Mouse (Mus musculus) stomach, postnatal 0 days (tissue): Measurements from ENCODE around the gene Dhh. TPM values are rescaled to one million over a fixed set of nuclear protein-coding genes. Genes with fewer than 3 reads are reported as not detected.

Experiments
- ATAC-seq: fragments of 200-750 bp; cut with Nextera tagmentation; 2 replicates; pipeline ENCODE4 v1.8.0; 2017; ENCODE audit not compliant: low FRiP score, low TSS enrichment
- DNase-seq: peaks from one replicate; pipeline ENCODE4 v3.0.0-alpha.2; 2016; ENCODE audit warnings: low spot score
- H3K27ac ChIP-seq: fragments of 300-500 bp; sonication (generic); replicated peaks from 2 replicates; pipeline ENCODE4 v1.5.1; 2014; ENCODE audit warnings: mild to moderate bottlenecking, control low read depth
- H3K27me3 ChIP-seq: fragments of 300-500 bp; sonication (generic); 2 replicates; pipeline ENCODE4 v1.6.1; 2014; ENCODE audit warnings: low read length; ENCODE audit not compliant: control insufficient read depth, insufficient read depth
- H3K36me3 ChIP-seq: fragments of 300-500 bp; sonication (generic); 2 replicates; pipeline ENCODE4 v1.6.1; 2014; ENCODE audit warnings: low read length, mixed read lengths; ENCODE audit not compliant: control insufficient read depth, insufficient read depth
- H3K4me1 ChIP-seq: fragments of 300-500 bp; sonication (generic); replicated peaks from 2 replicates; pipeline ENCODE4 v1.6.1; 2014; ENCODE audit warnings: antibody characterized with exemption; ENCODE audit not compliant: control insufficient read depth, insufficient read depth
- H3K4me2 ChIP-seq: fragments of 300-500 bp; sonication (generic); replicated peaks from 2 replicates; pipeline ENCODE4 v1.6.1; 2014; ENCODE audit warnings: low read depth, mild to moderate bottlenecking, control low read depth, moderate library complexity
- H3K4me3 ChIP-seq: fragments of 300-500 bp; sonication (generic); 2 replicates; pipeline ENCODE4 v1.5.1; 2014; ENCODE audit warnings: low read depth, low read length, control low read depth
- H3K9ac ChIP-seq: fragments of 300-500 bp; sonication (generic); 2 replicates; pipeline ENCODE4 v1.6.1; 2014; ENCODE audit warnings: mild to moderate bottlenecking, low read length, control low read depth, mixed read lengths
- H3K9me3 ChIP-seq: fragments of 300-500 bp; sonication (generic); 2 replicates; pipeline ENCODE4 v1.6.1; 2016; ENCODE audit warnings: low read length; ENCODE audit not compliant: control insufficient read depth
- CTCF ChIP-seq: IDR thresholded peaks from 2 replicates; pipeline ENCODE4 v1.5.1; 2016; ENCODE audit warnings: antibody characterized with exemption, low read depth, mild to moderate bottlenecking, moderate library complexity
- EP300 ChIP-seq: optimal IDR thresholded peaks from 2 replicates; pipeline ENCODE3; 2016; ENCODE audit warnings: antibody characterized with exemption
- WGBS: fragments of 180-500 bp; shearing (Covaris S2); extraction: QIAGEN DNeasy Blood & Tissue Kit; methylation state at CpG from one replicate; pipeline ENCODE4 v1.1.7; 2014; 5-methylcytosine and 5-hydroxymethylcytosine counted together
- polyA plus RNA-seq: library from polyadenylated mRNA; unstranded; fragments of >200 nt; fragmentation: Nextera tagmentation; extraction: Ambion mirVana; gene quantifications from 2 replicates; pipeline ENCODE4 v1.2.1, GENCODE M21; 2015

The Dhh gene
- polyA plus RNA-seq, 1 experiment from 2014 or later = 0.89 TPM

- DNase-seq (no peak), ATAC-seq (no peak)
- H3K4me1 ChIP-seq = no peaks in the 10 kb centered on the region
- no peak overlapping the region for H3K27ac ChIP-seq
- no peak overlapping the region for H3K4me2 ChIP-seq
- no peak for TF ChIP-seq EP300
- no peak for TF ChIP-seq CTCF
- H3K36me3 ChIP-seq = peaks cover 77% of the 10 kb centered on the region
- no peak overlapping the region for H3K9ac ChIP-seq
- WGBS = 93% methylated on average over 18 of the region's 18 CpGs
- H3K4me3 ChIP-seq = no peak overlapping the region
- H3K27me3 ChIP-seq = no peaks in the 10 kb centered on the region
- H3K9me3 ChIP-seq = no peaks in the 10 kb centered on the region
Observed at GRCm38 (mm10) chr15:98860921-98861320, 37.4 kb downstream of the Dhh start.

- H3K4me2 ChIP-seq = no peak overlapping the region
- no peak for TF ChIP-seq EP300
- no peak for TF ChIP-seq CTCF
- no peak overlapping the region for H3K27ac ChIP-seq
- H3K4me1 ChIP-seq = no peaks in the 10 kb centered on the region
- 59% methylated on average over 9 of the region's 9 CpGs for WGBS
- DNase-seq (no peak), ATAC-seq (no peak)
- peaks cover 75% of the 10 kb centered on the region for H3K36me3 ChIP-seq
- H3K27me3 ChIP-seq = no peaks in the 10 kb centered on the region
- no peak overlapping the region for H3K9ac ChIP-seq
- no peak overlapping the region for H3K4me3 ChIP-seq
- no peaks in the 10 kb centered on the region for H3K9me3 ChIP-seq
Observed at GRCm38 (mm10) chr15:98859319-98860043, 38.9 kb downstream of the Dhh start.

- no peaks in the 10 kb centered on the region for H3K9me3 ChIP-seq
- no peak overlapping the region for H3K9ac ChIP-seq
- no peak for DNase-seq
- WGBS = 82% methylated on average over 16 of the region's 16 CpGs
- no peaks in the 10 kb centered on the region for H3K27me3 ChIP-seq
- no peak for ATAC-seq
- TF ChIP-seq EP300 = no peak
- no peak for TF ChIP-seq CTCF
- no peak overlapping the region for H3K27ac ChIP-seq
- peaks cover 73% of the 10 kb centered on the region for H3K36me3 ChIP-seq
- no peaks in the 10 kb centered on the region for H3K4me1 ChIP-seq
- no peak overlapping the region for H3K4me3 ChIP-seq
- no peak overlapping the region for H3K4me2 ChIP-seq
Observed at GRCm38 (mm10) chr15:98854214-98854613, 44.1 kb downstream of the Dhh start.

GRCm38 (mm10) chr15:98853161-98853937 is 45.0 kb downstream of the Dhh start:
- TF ChIP-seq EP300 (no peak), CTCF (no peak)
- H3K27ac ChIP-seq = no peak overlapping the region
- H3K9me3 ChIP-seq = no peaks in the 10 kb centered on the region
- no peak overlapping the region for H3K4me3 ChIP-seq
- H3K27me3 ChIP-seq = no peaks in the 10 kb centered on the region
- H3K4me1 ChIP-seq = no peaks in the 10 kb centered on the region
- no peak overlapping the region for H3K9ac ChIP-seq
- ATAC-seq (0 out of 2 replicates have a peak, but pooled peaks have one; percentile 13), DNase-seq (no peak)
- H3K36me3 ChIP-seq = peaks cover 72% of the 10 kb centered on the region
- H3K4me2 ChIP-seq = no peak overlapping the region
- WGBS = 91% methylated on average over 28 of the region's 28 CpGs

- H3K36me3 ChIP-seq = peaks cover 72% of the 10 kb centered on the region
- no peak overlapping the region for H3K27ac ChIP-seq
- H3K4me2 ChIP-seq = no peak overlapping the region
- H3K9ac ChIP-seq = no peak overlapping the region
- H3K27me3 ChIP-seq = no peaks in the 10 kb centered on the region
- TF ChIP-seq CTCF (no peak), EP300 (no peak)
- H3K4me1 ChIP-seq = no peaks in the 10 kb centered on the region
- DNase-seq = no peak
- 0 out of 2 replicates have a peak, but pooled peaks have one; percentile 14 for ATAC-seq
- H3K9me3 ChIP-seq = no peaks in the 10 kb centered on the region
- 84% methylated on average over 9 of the region's 9 CpGs for WGBS
- no peak overlapping the region for H3K4me3 ChIP-seq
Observed at GRCm38 (mm10) chr15:98852733-98853132, 45.6 kb downstream of the Dhh start.

GRCm38 (mm10) chr15:98852071-98852470 is 46.3 kb downstream of the Dhh start:
- ATAC-seq (no peak), DNase-seq (no peak)
- Histone ChIP-seq H3K27ac (no peak overlapping the region), H3K36me3 (peaks cover 70% of the 10 kb centered on the region), H3K4me3 (no peak overlapping the region), H3K9me3 (no peaks in the 10 kb centered on the region), H3K9ac (no peak overlapping the region), H3K4me2 (no peak overlapping the region), H3K4me1 (no peaks in the 10 kb centered on the region), H3K27me3 (no peaks in the 10 kb centered on the region)
- TF ChIP-seq EP300 = no peak
- no peak for TF ChIP-seq CTCF
- WGBS = 90% methylated on average over 9 of the region's 9 CpGs
